Mouse (Mus musculus) cerebellum, postnatal 14 days (tissue): ENCODE data around the gene Doc2b.
A peak's percentile ranks its signal among the peaks of the same experiment; 100 is the strongest.

Experiments used
- DNase-seq, 2 experiments: peaks; one replicate each; pipeline ENCODE4 v3.0.0; 2021; ENCODE audit warnings: mixed read lengths in 2 of 2

Doc2b gene

DNA sequence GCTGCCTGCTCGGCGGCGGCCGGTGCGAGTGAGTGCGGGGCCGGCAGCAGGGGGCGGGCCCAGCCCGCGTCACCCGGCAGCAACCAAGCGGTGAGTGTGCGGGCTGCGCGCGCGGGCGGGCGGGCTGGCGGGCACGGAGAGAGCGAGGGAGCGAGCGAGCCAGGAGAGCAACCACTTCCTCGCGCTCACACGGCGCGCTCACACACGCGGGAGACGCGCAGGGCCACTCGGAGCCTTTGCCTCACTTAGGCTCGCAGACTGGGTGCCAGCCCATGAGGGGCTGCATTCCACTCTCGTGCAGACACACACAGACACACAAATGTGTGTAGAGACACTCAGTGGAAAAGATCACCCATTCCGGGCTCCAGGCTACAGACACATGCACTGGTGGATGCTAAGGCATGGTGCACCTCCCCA, at the start of gene Doc2b:
Gene Doc2b (minus strand): TSS at position 21 of the 417 bp plus-strand sequence.
- peak; percentile 65 to 70 for DNase-seq

DNA sequence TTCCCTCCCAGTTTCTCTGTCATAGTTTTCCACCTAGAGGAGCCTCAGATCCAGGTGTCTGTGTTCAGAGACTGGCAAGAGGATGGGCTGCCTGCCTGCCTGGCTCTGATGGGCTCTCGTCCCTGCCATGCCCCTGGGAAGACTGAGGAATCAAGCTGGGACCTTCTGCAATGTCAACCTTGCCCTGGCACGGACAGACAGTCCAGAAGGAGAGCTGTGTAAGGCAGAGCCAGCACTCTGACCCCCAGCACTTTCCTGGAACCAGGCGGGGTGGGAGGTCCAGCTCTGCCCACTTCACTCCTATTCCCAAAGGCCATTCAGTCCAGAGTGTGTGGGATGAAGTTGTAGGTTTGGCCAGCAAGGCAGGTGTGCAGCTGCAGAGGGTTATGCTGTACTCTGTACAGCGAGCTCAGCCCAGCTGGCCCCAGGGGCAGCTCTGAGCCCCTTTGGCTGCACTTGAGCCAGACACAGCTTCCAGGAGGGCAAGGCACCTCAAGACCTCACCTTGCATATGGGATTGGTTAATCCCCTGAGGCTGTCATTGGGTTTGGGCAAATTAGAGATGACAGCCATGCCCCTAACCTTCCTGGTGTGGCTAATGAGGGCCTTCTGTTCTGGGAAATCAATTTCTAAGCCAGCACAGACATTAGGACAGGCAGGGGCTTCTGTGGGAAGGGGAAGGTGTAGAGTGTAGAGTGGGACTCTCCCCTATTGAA, 47.2 kb upstream of the Doc2b start:
- DNase-seq = peak; percentile 75 to 84

DNA sequence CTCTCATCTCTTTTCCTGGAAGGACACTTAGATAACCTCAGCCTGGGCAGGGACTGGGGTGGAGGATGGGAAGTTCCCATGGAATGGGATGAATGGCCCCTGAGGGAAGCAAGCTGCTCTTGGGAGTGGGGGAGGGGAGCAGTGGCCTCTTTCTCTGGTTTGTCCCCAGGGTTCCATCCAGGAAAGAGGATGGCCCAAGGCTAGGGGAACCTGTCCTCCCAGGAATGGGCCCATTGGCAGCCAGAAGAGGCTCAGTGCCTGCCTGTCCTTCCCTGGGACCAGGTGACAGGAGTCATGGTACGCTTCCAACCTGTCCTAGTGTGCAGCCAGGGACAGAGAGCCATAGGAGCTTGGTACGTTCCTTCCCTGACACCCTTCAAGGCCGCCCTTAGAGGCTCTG, 45.7 kb upstream of the Doc2b start:
- DNase-seq = peak in 1 of 2 experiments; percentile 53

- DNase-seq = no peak
Measured at GRCm38 (mm10) chr11:75839536-75840430, 43.9 kb upstream of the Doc2b start.

GRCm38 (mm10) chr11:75838861-75839426, 43.1 kb upstream of the Doc2b start:
- peak in 1 of 2 experiments; percentile 40 for DNase-seq

GRCm38 (mm10) chr11:75836240-75836610, 40.4 kb upstream of the Doc2b start:
- no peak for DNase-seq

DNA sequence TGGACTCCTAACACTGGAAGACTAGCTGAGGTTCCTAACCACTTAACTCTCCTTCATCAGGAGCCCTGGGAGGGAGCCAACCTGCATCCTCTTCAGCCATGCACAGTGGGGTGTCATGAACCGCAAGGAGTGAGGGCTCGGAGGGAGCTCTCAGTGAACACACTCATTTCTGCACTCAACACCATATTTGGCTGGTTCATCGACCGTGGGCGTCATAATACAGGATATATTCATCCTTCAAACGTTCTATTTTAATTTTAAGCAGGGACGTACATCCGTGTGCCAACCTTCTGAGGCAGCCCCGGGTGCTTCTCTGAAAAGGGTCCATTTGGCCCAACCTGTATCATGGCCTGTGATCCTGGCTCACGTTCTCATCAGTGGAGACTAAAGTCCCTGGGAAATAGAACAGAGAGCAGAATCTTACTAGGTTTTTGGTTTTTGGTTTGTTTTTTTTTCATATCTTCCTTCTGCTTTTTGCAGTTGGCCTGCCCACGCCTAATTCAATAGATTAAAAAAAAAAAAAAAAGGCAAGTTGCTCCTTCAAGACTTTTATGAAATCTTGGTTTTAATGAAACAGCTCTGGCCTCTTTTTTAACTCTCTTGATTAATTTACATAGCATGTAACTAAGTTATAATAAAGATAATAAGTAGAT, 39.9 kb upstream of the Doc2b start:
- no peak for DNase-seq

GRCm38 (mm10) chr11:75833081-75833480, 37.2 kb upstream of the Doc2b start:
- DNase-seq = no peak

DNA sequence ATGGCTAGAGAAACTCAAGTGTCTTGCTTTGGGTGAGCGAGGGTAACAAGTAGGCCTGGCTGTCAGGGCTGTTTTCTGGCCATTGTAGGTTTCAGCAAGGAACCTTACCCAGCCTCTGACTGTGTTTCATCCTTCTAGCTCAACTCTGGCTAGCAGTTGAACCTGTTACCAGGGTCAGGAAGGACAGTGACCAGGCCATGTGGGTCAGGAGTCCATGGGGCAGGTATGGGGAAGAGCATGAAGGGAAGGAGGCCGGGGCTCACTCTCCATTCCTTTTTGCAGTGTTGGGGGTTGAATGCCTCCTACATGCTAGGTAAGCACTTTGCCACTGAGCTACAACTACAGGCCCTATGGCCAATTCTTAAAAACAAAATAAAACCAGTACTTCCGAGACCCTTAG, 34.5 kb upstream of the Doc2b start:
- DNase-seq = no peak

DNA sequence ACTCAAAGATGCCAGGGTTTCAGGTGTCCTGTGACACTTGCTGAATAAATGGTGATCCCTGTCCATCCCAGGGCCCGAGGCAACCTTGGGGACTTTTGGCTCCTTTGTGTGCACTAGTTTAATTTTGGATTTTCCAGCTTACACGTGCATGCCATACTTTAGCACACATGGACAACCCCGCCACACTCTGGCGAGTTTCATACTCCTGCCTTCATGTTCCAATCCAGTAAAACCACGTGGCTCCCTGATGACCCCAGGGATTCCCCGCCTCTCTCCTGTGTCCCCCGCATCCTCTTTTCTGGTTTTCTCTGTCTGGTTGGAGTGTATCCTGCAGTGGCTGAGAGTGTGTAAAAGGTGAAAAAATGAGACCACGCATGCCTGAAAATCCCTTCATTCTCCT, 31.6 kb upstream of the Doc2b start:
- no peak for DNase-seq

- DNase-seq = no peak
Measured at GRCm38 (mm10) chr11:75823506-75823905, 27.7 kb upstream of the Doc2b start.

- no peak for DNase-seq
Measured at GRCm38 (mm10) chr11:75813085-75813484, 17.2 kb upstream of the Doc2b start.

GRCm38 (mm10) chr11:75811900-75812299, 16.1 kb upstream of the Doc2b start:
- DNase-seq = peak; percentile 65 to 68

- no peak for DNase-seq
Measured at GRCm38 (mm10) chr11:75810526-75810925, 14.7 kb upstream of the Doc2b start.

DNA sequence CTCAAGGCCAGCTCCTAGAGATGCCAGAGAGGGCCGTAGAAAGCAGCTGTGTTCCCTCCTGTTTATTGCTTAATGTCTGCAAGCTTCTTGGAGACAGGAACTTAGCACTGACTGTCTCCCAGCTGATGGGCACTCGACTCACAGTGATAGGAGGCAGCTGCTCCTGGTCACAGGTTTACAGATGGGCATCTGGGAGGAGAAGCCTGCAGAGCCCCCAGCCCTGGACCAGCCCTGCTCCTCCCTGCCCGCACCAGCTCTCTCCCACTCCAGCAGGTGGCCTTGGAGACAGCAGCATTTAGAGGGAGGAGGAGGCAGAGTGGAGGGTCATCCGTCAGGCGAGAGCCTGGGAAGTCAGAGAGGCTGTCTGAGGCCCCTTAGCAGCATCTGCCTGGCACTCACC, 11.6 kb upstream of the Doc2b start:
- DNase-seq = no peak

GRCm38 (mm10) chr11:75801771-75802550, 6.1 kb upstream of the Doc2b start:
- DNase-seq = no peak

DNA sequence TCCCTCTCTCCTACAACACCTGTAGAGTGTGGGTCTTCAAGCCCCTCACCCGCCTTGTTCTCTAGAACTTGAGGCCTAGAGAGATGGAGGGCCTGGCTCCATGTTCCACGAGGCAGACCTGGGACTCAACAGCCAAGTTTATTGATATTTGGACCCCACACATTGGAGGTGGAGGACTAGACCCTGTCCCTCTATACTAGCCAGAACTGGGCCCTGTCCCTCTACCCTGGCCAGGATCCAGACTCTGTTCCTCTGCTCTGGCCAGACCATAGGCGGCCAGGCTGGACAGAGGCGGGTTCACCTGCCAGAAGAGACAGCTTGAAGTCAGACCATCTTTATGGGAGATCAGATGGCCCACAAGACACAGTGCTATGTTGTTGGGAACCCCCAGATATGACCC, 5.5 kb upstream of the Doc2b start:
- DNase-seq = no peak

GRCm38 (mm10) chr11:75796536-75797246, 842 bp upstream of the Doc2b start:
- DNase-seq = no peak

GRCm38 (mm10) chr11:75795321-75795636, 570 bp downstream of the Doc2b start:
- no peak for DNase-seq

- DNase-seq = no peak
Measured at GRCm38 (mm10) chr11:75794602-75795320, 1.1 kb downstream of the Doc2b start.

DNA sequence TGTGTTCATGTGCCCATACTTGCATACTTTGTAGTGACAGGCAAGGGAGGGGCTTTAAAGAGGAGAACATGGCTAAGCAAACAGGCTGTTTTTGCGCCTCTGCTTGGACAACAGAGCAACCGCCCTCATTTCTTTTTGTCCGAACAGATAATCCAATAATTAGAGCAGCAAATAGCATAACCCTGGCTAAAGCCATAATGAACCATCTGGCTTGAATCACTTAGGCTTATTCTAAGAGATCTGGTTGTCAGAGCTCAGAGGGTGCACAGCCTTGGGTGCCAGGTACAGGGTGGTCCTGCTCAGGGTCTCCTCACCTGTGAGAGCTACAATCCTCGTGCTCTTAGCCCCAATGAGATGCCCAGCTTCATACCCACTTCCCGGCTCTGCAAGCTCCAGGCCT, 2.5 kb downstream of the Doc2b start:
- DNase-seq = no peak
